Mouse (Mus musculus) adrenal gland (tissue): Measurements from ENCODE around the gene Rarb.

Experiments
- intact Hi-C: fragments of 180-260 bp; cut with DNase I; formaldehyde crosslinking; loops from one replicate; pipeline ENCODE4 v1.15.1; 2025

Gene Rarb

DNA sequence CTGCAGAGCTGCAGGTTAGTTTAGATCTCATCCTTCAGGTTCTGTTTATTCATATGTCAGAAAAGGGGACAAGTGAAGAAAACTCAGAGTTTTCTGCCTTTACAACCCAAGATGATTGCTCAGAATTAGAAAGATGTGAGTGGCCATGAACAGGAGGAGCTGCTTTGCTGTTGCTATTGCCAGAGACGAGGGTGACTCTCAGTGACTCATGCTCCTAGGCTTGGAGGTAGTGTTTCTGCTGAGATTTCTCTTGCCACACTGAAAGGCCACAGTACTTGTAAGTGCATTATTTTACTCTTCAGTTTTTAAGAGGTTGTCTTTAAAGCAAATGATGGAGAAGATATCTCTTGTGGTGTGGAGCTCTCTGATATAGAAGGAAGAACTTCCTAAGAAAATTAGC, 277.3 kb downstream of the Rarb start:
- intact Hi-C loops = no loop called here

DNA sequence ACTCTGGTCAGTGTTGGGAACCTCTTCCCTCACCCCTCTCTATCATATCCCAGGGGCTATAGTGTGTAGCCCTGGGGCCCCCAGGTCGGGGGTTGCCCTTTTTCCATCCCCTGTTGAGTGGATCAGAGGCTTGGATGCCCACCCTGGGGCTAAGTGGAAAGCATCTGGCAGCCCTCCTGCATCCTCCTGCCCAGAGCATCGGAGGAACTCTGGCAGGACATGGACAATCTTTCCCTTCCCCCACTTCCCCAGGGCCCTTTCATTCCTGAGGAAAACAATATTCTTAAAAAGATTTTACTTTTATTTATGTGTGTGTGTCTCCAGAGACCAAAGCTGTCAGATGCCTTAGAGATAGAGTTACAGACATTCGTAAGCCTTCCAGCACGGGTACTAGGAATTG, 281.5 kb downstream of the Rarb start:
- intact Hi-C loops = no loop called here

DNA sequence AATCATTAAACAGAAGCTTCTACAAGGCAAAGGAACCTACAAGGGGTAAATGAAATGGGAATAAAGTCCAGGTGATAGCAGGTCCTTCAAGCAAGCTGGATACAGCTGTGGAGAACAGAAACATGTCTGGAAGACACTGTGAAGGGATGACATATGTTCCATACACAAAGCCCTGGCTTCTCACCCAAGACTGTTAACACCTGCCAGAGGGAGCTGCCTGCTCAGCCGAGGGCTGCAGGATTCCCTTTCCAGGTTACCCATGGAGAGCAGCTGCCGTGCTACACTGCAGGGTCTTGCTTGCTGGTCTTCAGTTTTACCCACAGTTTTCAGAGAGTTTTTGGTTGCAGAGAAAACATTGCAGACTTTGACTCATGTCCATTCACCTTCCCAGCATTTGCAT, 290.3 kb downstream of the Rarb start:
- intact Hi-C loops = no loop called here

DNA sequence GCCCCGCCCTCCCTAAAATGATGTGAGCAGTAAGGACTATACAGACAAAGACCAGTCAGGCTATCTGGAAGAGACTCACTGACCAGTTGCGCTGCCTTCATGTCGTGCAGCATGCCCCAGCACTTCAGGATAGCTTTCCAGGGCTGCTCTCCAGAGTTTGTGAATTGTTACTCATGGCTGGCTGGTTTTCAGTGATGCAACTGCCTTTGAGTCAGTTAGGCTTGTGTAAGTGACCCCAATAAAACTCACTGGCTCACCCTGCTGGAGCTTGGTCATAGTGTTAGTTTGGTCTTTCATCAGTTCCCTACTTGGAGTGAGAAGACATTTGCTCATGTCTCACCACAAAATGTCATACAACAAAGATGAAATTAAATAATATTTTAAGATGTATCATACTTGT, 292.8 kb downstream of the Rarb start:
- intact Hi-C loops = no loop called here

GRCm38 (mm10) chr14:16525137-16525924, 293.6 kb downstream of the Rarb start:
- intact Hi-C loops = no loop called here

DNA sequence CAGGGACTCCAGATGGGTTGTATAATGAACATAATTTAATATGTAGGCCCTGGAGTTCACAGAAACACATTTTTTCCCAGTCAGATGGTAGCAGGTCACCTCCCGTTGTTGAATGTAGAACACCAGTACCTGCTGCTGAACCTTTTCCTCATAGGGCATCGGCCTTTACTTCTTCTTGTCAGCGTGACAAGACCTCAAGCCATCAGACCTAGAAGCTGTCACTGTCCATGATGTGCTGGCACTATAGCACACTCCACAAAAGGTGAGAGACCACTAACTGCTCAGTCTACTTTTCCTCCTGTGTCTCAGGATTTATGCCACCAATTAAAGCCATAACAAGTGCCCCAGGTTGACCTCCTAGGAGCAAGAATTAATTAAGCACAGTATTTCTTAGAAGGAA, 296.1 kb downstream of the Rarb start:
- intact Hi-C loops = no loop called here

DNA sequence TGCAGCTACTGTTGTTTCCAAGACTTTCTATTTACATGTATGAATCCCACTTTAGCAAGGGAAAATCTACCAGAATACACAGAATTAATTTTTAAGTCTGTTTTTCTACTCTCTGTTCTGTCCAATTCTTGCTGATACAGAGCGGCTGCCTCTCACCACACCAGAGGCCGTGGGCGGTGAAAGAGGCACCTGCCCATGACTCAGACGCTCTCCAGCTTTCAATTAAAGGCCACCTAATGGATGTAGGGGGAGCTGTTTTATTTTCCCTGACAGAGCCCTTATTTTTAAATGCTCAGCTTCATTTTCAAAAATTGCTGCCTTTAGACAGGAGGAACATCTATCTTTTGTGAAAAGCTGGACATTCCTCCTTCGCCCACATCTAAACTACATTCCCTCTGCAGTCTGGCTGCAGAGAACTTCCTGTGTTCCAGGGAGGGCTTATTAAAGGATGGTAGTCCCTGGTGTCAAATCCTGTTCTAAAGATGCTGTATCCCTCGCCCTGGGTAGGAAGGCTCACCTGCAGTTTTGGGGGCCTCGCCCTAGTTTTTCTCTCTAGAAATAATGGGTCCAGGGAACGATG, 299.3 kb downstream of the Rarb start:
- intact Hi-C loops = loop anchor here (5.0 kb wide), 1 partner anchor 82 kb away; no protein-coding TSS in a partner anchor

DNA sequence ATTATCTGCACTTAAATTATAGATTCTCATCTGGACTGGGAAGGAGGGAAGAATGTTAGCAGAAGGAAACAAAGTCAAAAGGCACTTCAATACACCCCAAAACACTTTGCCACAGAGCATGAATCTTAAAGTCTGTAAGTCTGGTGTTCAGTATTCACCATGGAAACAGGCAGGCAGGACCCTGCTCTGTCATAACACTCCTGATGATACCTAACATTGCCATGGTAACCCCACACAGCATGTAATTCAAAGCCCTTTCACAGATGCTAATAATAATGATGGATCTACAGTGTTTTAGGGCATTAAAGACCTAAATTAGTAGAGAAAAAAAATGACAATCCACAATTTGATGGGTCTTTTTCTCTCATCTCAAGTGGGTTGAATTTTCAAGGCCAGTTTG, 301.0 kb downstream of the Rarb start:
- intact Hi-C loops = loop anchor here (5.0 kb wide), 1 partner anchor 81 kb away; no protein-coding TSS in a partner anchor

GRCm38 (mm10) chr14:16515731-16516130, 303.2 kb downstream of the Rarb start:
- intact Hi-C loops = loop anchor here (5.0 kb wide), 1 partner anchor 78 kb away; no protein-coding TSS in a partner anchor

GRCm38 (mm10) chr14:16510574-16510973, 308.4 kb downstream of the Rarb start:
- intact Hi-C loops = no loop called here

DNA sequence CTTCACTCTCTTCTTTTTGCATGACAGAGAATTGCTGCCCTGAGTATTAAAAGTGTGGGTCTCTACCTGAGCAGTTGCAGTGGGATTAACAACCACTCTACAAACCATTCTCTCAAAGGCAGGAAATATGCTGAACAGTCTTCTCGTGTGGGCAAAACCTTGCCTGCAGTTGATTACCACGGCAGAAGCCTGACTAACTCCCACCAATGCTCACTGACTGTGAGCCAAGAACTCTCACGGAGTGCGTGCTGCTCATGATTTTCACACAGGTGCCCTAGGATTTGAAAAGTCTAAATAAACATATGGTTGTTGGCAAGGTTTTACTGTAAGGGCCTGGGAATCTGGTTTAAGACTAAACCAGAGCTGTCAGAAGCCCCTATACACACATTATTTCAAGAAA, 309.1 kb downstream of the Rarb start:
- intact Hi-C loops = no loop called here

DNA sequence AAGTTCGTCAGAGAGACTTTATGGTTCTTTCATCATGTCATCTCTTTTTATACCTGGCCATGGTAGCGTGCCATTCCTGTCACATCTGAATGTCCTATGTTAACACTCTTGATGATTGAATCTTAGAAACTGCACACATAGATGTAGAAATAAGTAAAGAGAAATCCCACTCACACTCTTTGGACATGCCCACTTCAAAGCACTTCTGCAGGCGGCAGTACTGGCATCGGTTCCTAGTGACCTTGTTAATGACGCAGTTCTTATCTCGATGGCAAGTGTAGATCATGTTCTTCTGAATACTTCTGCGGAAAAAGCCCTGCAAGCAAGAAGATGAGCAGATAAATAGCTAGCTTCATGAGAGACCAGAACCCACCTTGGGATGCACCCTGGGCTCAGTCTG, 310.2 kb downstream of the Rarb start:
- intact Hi-C loops = no loop called here

GRCm38 (mm10) chr14:16497226-16497661, 321.7 kb downstream of the Rarb start:
- intact Hi-C loops = no loop called here

GRCm38 (mm10) chr14:16483656-16484380, 335.1 kb downstream of the Rarb start:
- intact Hi-C loops = no loop called here

DNA sequence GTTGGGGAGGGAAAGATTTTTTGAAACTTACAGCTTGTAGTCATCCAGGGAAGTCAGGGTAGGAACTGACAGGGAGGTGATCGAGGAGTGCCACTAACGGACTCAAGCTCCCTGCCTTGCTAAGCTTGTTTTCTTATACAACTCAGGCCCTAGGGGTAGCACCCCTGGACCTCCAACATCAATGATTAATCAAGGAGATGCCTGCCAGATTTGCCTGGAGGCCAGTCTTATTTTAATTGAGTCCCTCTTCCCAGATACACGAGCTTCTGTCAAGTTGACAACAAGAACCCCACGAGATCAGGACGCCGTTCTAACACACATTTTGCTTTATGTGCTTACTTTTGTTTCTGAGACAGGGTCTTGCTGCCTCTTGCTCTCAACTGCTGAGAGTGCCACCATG, 338.3 kb downstream of the Rarb start:
- intact Hi-C loops = no loop called here

DNA sequence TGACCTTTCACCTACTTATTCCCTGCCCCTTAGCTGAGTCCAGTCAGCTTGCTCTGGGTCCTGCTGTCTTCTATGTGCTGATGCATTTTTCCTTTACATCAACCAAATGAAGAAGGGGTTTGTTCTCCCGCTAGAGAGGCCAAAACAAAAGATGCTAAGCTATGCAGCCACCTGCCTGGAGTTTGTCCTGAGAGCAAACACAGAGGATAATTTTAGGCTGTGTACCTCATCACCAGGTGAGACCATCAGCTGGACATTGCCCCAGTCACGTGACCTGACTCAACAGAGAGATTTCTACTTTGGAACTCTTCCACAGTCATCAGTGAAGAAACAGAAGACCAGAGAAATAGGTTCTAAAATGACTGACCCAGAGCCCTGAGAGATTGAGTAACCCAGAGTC, 339.4 kb downstream of the Rarb start:
- intact Hi-C loops = no loop called here

DNA sequence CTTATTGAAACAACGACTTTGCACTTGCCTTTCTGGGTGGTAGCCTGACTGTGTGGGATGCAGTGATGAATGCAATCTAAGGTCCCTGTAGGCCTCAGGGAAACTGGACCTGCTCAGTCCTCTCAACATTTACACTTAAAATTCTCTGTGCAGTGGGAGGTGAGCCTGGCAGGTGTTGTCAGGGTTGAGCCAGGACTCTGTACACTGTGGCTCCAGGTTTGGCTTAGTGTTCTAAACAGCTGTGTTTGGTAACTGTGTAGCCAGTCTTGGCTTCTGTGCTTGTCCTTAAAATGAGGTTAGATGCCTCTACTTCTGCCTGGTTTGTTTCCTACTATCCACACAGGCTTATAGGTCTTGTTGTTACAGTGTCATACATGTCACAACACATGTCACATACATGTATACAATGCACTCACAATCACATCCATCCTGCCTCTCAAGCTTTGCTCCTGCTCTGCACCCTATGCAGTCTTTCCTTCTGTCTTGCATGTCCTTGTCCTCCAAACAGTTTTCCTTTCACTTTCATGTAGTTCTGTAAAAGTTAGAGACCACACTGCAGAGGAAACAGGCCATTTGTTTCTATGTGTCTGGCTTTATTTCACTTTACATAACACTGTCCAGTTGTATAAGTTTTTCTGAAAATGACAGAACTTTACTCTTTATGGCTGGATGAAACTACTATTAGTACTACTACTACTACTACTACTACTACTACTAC, 340.2 kb downstream of the Rarb start:
- intact Hi-C loops = no loop called here

- intact Hi-C loops = no loop called here
Observed at GRCm38 (mm10) chr14:16448269-16448987, 370.5 kb downstream of the Rarb start.

DNA sequence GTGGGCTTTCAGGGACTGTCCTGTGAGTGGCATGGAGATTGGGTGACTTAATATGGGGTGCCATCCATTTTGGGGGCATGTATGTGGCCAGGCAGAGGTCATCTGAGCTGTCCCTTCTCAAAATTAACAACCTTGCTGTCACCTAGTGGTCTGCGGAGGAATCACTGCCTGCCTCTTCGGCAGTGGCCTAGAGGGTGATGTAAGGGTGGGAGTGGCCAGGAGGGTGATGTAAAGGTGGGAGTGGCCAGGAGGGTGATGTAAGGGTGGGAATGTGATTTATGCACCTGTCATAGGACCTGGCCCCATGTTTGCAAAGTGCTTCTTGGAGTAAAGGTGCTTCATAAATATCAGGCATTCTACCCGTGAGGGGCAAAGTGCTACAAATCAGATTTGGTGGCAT, 371.4 kb downstream of the Rarb start:
- intact Hi-C loops = no loop called here

GRCm38 (mm10) chr14:16444859-16445258, 374.1 kb downstream of the Rarb start:
- intact Hi-C loops = no loop called here
